Mouse (Mus musculus): ENCODE measurements at regions not wholly inside any gene's neighbourhood (a gene's known extent, or its start where the extent isn't known, plus 50 kb on each side); places are given as distances from the start of the nearest gene placed in this dataset.
"Not testable (repeated sequence)": the region's sequence is repeated elsewhere in the genome, so short reads cannot be mapped to it uniquely, and the experiment has no call there.

GRCm38 (mm10) chr6:31038445-31038844 is 79.6 kb upstream of the Klf14 start:
- not testable (repeated sequence) for H3K9ac ChIP-seq (ENCODE audit: low read depth, low read length); H3K4me1 ChIP-seq (ENCODE audit: control insufficient read depth, low read depth, low read length); H3K4me3 ChIP-seq (ENCODE audit: low read depth, low read length); H3K36me3 ChIP-seq (ENCODE audit: control insufficient read depth, insufficient read depth); H3K27ac ChIP-seq (ENCODE audit: low read length); H3K27me3 ChIP-seq (ENCODE audit: control insufficient read depth, insufficient read depth, low read depth, low read length); H3K9me3 ChIP-seq (replicated peaks; ENCODE audit: control insufficient read depth, low read length); ATAC-seq (ENCODE audit: low read depth); H3K4me2 ChIP-seq (ENCODE audit: low read depth, low read length)
- 1% methylated on average over 2 of the region's 2 CpGs for WGBS (ENCODE audit: insufficient replicate concordance)

- ATAC-seq (ENCODE audit: low read depth), result no peak
- Histone ChIP-seq H3K9me3 (replicated peaks; ENCODE audit: control insufficient read depth, low read length) (no peaks in the 10 kb centered on the region), H3K4me2 (ENCODE audit: low read depth, low read length) (no peak overlapping the region), H3K9ac (ENCODE audit: low read depth, low read length) (no peak overlapping the region), H3K27ac (ENCODE audit: low read length) (no peak overlapping the region), H3K36me3 (ENCODE audit: control insufficient read depth, insufficient read depth) (no peaks in the 10 kb centered on the region), H3K4me3 (ENCODE audit: low read depth, low read length) (no peak overlapping the region), H3K4me1 (ENCODE audit: control insufficient read depth, low read depth, low read length) (no peaks in the 10 kb centered on the region), H3K27me3 (ENCODE audit: control insufficient read depth, insufficient read depth, low read depth, low read length) (no peaks in the 10 kb centered on the region)
- WGBS (ENCODE audit: insufficient replicate concordance), result 53% methylated on average over 6 of the region's 6 CpGs
These were observed 80.6 kb upstream of the Klf14 start for GRCm38 (mm10) chr6:31039485-31039884.

DNA sequence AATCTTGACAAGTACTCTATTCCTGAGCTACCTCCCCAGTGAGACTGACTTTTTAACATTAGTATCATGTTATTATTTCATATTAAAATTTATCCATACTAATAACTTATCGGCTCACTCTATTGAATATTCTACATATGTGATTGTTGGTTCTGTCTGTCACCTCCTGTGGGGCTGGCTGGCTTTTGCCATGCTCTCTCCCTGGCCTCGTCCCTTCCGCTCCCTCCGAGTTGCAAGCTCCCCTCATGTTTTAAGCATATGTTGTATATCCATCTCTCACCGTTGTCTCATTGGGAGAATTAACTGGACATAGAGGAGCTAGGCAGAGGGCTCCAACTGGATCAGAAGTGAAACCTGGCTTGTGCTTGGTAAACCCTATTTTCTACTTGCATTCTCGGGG is 81.9 kb upstream of the Klf14 start:
- Histone ChIP-seq H3K9ac (ENCODE audit: low read depth, low read length) (no peak overlapping the region), H3K4me3 (ENCODE audit: low read depth, low read length) (no peak overlapping the region), H3K4me2 (ENCODE audit: low read depth, low read length) (no peak overlapping the region), H3K9me3 (replicated peaks; ENCODE audit: control insufficient read depth, low read length) (no peaks in the 10 kb centered on the region), H3K36me3 (ENCODE audit: control insufficient read depth, insufficient read depth) (no peaks in the 10 kb centered on the region), H3K4me1 (ENCODE audit: control insufficient read depth, low read depth, low read length) (no peaks in the 10 kb centered on the region), H3K27me3 (ENCODE audit: control insufficient read depth, insufficient read depth, low read depth, low read length) (no peaks in the 10 kb centered on the region), H3K27ac (ENCODE audit: low read length) (no peak overlapping the region)
- WGBS (ENCODE audit: insufficient replicate concordance), result 72% methylated on average over 6 of the region's 6 CpGs
- no peak for ATAC-seq (ENCODE audit: low read depth)

DNA sequence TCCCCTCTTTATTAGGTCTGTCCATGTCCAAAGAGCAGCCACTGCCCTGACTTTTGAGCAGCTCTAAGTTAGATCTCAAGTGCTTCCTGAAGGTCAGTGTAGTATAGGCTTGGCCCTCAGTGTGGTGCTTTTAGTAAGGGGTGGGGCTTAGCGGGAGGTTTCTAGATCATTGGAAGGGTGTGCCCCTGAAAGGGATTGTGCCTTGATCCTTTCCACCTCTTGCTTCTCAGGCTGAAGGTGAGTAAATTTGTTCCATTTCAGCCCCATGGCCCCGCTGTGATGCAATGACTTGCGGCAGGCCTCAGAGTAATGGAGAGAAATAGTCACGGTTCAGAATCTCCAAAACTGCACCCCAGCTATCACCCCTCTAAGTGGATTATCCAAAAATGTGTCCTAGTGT is 84.5 kb upstream of the Klf14 start:
- Histone ChIP-seq H3K4me1 (ENCODE audit: control insufficient read depth, low read depth, low read length) (no peaks in the 10 kb centered on the region), H3K27me3 (ENCODE audit: control insufficient read depth, insufficient read depth, low read depth, low read length) (no peaks in the 10 kb centered on the region), H3K4me2 (ENCODE audit: low read depth, low read length) (no peak overlapping the region), H3K4me3 (ENCODE audit: low read depth, low read length) (no peak overlapping the region), H3K9me3 (replicated peaks; ENCODE audit: control insufficient read depth, low read length) (no peaks in the 10 kb centered on the region), H3K9ac (ENCODE audit: low read depth, low read length) (no peak overlapping the region), H3K36me3 (ENCODE audit: control insufficient read depth, insufficient read depth) (no peaks in the 10 kb centered on the region), H3K27ac (ENCODE audit: low read length) (no peak overlapping the region)
- 74% methylated on average over 4 of the region's 4 CpGs for WGBS (ENCODE audit: insufficient replicate concordance)
- no peak for ATAC-seq (ENCODE audit: low read depth)

GRCm38 (mm10) chr6:31043919-31044318 is 85.0 kb upstream of the Klf14 start:
- WGBS (ENCODE audit: insufficient replicate concordance), result 66% methylated on average over 3 of the region's 3 CpGs
- Histone ChIP-seq H3K9me3 (replicated peaks; ENCODE audit: control insufficient read depth, low read length) (no peaks in the 10 kb centered on the region), H3K27me3 (ENCODE audit: control insufficient read depth, insufficient read depth, low read depth, low read length) (no peaks in the 10 kb centered on the region), H3K4me1 (ENCODE audit: control insufficient read depth, low read depth, low read length) (no peaks in the 10 kb centered on the region), H3K4me2 (ENCODE audit: low read depth, low read length) (no peak overlapping the region), H3K36me3 (ENCODE audit: control insufficient read depth, insufficient read depth) (no peaks in the 10 kb centered on the region), H3K27ac (ENCODE audit: low read length) (no peak overlapping the region), H3K4me3 (ENCODE audit: low read depth, low read length) (no peak overlapping the region), H3K9ac (ENCODE audit: low read depth, low read length) (no peak overlapping the region)
- no peak for ATAC-seq (ENCODE audit: low read depth)

DNA sequence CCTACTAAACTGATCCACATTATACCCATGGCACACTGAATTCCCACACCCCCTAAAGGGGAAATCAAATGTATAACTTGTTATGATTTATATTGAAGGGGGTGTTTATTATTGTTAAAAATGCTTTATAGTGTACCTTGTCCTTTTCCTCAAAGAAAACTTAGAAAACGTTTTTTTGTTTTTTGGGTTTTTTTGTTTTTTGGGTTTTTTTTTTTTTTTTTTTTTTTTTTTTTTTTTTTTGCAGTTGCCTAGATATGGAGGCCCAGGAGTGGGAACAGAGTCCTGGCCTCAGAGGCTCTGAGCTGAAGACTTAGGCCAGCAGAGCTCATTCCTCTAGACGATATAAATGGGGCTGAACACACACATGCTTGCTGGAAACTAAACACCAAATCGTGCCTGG is 87.3 kb upstream of the Klf14 start:
- Histone ChIP-seq H3K4me1 (ENCODE audit: control insufficient read depth, low read depth, low read length) (no peaks in the 10 kb centered on the region), H3K4me2 (ENCODE audit: low read depth, low read length) (no peak overlapping the region), H3K27me3 (ENCODE audit: control insufficient read depth, insufficient read depth, low read depth, low read length) (no peaks in the 10 kb centered on the region), H3K9ac (ENCODE audit: low read depth, low read length) (no peak overlapping the region), H3K9me3 (replicated peaks; ENCODE audit: control insufficient read depth, low read length) (no peaks in the 10 kb centered on the region), H3K36me3 (ENCODE audit: control insufficient read depth, insufficient read depth) (no peaks in the 10 kb centered on the region), H3K4me3 (ENCODE audit: low read depth, low read length) (no peak overlapping the region), H3K27ac (ENCODE audit: low read length) (no peak overlapping the region)
- 50% methylated on average over 3 of the region's 3 CpGs for WGBS (ENCODE audit: insufficient replicate concordance)
- ATAC-seq (ENCODE audit: low read depth), result no peak

DNA sequence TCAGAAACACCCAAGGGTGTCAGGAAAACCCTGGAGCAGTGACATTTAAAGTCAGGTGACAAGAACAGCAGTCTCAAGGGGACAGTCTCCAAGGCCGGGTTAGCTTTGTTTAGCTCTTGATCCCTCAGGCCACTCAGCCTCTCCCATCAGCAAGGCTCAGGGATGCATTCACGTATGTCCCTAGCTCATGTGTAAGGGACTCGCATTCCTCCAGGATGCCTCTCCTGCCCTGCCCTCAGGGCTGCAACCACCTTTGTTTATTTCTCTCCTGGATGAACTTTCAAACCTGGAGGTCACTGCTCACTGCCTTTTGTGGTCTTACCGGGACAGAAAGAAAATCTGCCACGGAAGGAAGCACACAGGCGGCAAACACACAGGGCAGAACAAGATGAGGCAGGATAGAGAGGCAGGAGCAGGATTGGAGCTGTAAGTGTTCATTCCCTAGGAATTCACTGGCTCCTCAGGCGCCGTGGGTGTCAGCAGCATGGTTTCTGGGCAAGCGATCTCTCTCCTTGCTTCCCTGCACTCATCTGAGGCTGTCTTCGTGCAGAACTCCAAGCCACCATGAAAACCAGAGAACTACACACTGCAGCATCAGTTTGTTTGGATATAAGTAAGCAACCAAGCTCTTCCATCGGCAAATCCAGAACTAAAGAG is 90.2 kb upstream of the Klf14 start:
- no peak overlapping the region for H3K4me3 ChIP-seq (ENCODE audit: low read depth, low read length)
- H3K27ac ChIP-seq (ENCODE audit: low read length), result no peak overlapping the region
- H3K27me3 ChIP-seq (ENCODE audit: control insufficient read depth, insufficient read depth, low read depth, low read length), result no peaks in the 10 kb centered on the region
- ATAC-seq (ENCODE audit: low read depth), result no peak
- WGBS (ENCODE audit: insufficient replicate concordance), result 57% methylated on average over 11 of the region's 11 CpGs
- H3K4me1 ChIP-seq (ENCODE audit: control insufficient read depth, low read depth, low read length), result no peaks in the 10 kb centered on the region
- H3K9ac ChIP-seq (ENCODE audit: low read depth, low read length), result no peak overlapping the region
- H3K4me2 ChIP-seq (ENCODE audit: low read depth, low read length), result no peak overlapping the region
- no peaks in the 10 kb centered on the region for H3K9me3 ChIP-seq (replicated peaks; ENCODE audit: control insufficient read depth, low read length)
- H3K36me3 ChIP-seq (ENCODE audit: control insufficient read depth, insufficient read depth), result no peaks in the 10 kb centered on the region

GRCm38 (mm10) chr6:31050831-31051230 is 92.0 kb upstream of the Klf14 start:
- 46% methylated on average over 5 of the region's 5 CpGs for WGBS (ENCODE audit: insufficient replicate concordance)
- no peak overlapping the region for H3K4me2 ChIP-seq (ENCODE audit: low read depth, low read length)
- no peak overlapping the region for H3K9ac ChIP-seq (ENCODE audit: low read depth, low read length)
- H3K4me3 ChIP-seq (ENCODE audit: low read depth, low read length), result no peak overlapping the region
- H3K27me3 ChIP-seq (ENCODE audit: control insufficient read depth, insufficient read depth, low read depth, low read length), result no peaks in the 10 kb centered on the region
- H3K36me3 ChIP-seq (ENCODE audit: control insufficient read depth, insufficient read depth), result no peaks in the 10 kb centered on the region
- H3K9me3 ChIP-seq (replicated peaks; ENCODE audit: control insufficient read depth, low read length), result no peaks in the 10 kb centered on the region
- H3K27ac ChIP-seq (ENCODE audit: low read length), result no peak overlapping the region
- no peak for ATAC-seq (ENCODE audit: low read depth)
- no peaks in the 10 kb centered on the region for H3K4me1 ChIP-seq (ENCODE audit: control insufficient read depth, low read depth, low read length)

GRCm38 (mm10) chr6:31051771-31052170 is 92.9 kb upstream of the Klf14 start:
- Histone ChIP-seq H3K4me2 (ENCODE audit: low read depth, low read length) (no peak overlapping the region), H3K4me3 (ENCODE audit: low read depth, low read length) (no peak overlapping the region), H3K9me3 (replicated peaks; ENCODE audit: control insufficient read depth, low read length) (no peaks in the 10 kb centered on the region), H3K36me3 (ENCODE audit: control insufficient read depth, insufficient read depth) (no peaks in the 10 kb centered on the region), H3K27ac (ENCODE audit: low read length) (no peak overlapping the region), H3K27me3 (ENCODE audit: control insufficient read depth, insufficient read depth, low read depth, low read length) (no peaks in the 10 kb centered on the region), H3K4me1 (ENCODE audit: control insufficient read depth, low read depth, low read length) (no peaks in the 10 kb centered on the region), H3K9ac (ENCODE audit: low read depth, low read length) (no peak overlapping the region)
- 63% methylated on average over 6 of the region's 6 CpGs for WGBS (ENCODE audit: insufficient replicate concordance)
- ATAC-seq (ENCODE audit: low read depth), result no peak

Measured in liver, embryonic 16.5 days (tissue).